Mouse (Mus musculus) neural tube, embryonic 10.5 days (tissue): ENCODE measurements around the gene Numbl.

ENCODE experiments used
- DNase-seq: peaks from one replicate; pipeline ENCODE4 v3.0.0-alpha.2; 2017; ENCODE audit warnings: low spot score; ENCODE audit errors: extremely low spot score

Numbl gene

GRCm38 (mm10) chr7:27251946-27252345 is 6.3 kb upstream of the Numbl start:
- DNase-seq = no peak

- no peak for DNase-seq
These were observed 2.5 kb upstream of the Numbl start for GRCm38 (mm10) chr7:27255721-27256120.

- DNase-seq = peak; percentile 34
These were observed 984 bp upstream of the Numbl start for GRCm38 (mm10) chr7:27257046-27257851.

- DNase-seq = peak; percentile 69
These were observed 405 bp upstream of the Numbl start for GRCm38 (mm10) chr7:27257852-27258204.

- no peak for DNase-seq
These were observed 1.1 kb downstream of the Numbl start for GRCm38 (mm10) chr7:27259271-27259721.

GRCm38 (mm10) chr7:27259771-27260170 is 1.5 kb downstream of the Numbl start:
- DNase-seq = no peak

GRCm38 (mm10) chr7:27260856-27261255 is 2.6 kb downstream of the Numbl start:
- no peak for DNase-seq

GRCm38 (mm10) chr7:27261888-27262287 is 3.7 kb downstream of the Numbl start:
- no peak for DNase-seq

- no peak for DNase-seq
These were observed 6.5 kb downstream of the Numbl start for GRCm38 (mm10) chr7:27264761-27265160.

- no peak for DNase-seq
These were observed 8.4 kb downstream of the Numbl start for GRCm38 (mm10) chr7:27266515-27267128.

GRCm38 (mm10) chr7:27271423-27271822 is 13.2 kb downstream of the Numbl start:
- no peak for DNase-seq

- peak; percentile 47 for DNase-seq
These were observed 15.6 kb downstream of the Numbl start for GRCm38 (mm10) chr7:27273739-27274351.

GRCm38 (mm10) chr7:27274916-27275315 is 16.7 kb downstream of the Numbl start:
- no peak for DNase-seq

- no peak for DNase-seq
These were observed 17.8 kb downstream of the Numbl start for GRCm38 (mm10) chr7:27276021-27276420.

GRCm38 (mm10) chr7:27277191-27277590 is 19.0 kb downstream of the Numbl start:
- DNase-seq = no peak

GRCm38 (mm10) chr7:27281717-27282116 is 23.5 kb downstream of the Numbl start:
- no peak for DNase-seq

GRCm38 (mm10) chr7:27282225-27282624 is 24.0 kb downstream of the Numbl start:
- DNase-seq = no peak

- peak; percentile 52 for DNase-seq
These were observed 26.8 kb downstream of the Numbl start for GRCm38 (mm10) chr7:27284865-27285697.

GRCm38 (mm10) chr7:27285698-27286066 is 27.4 kb downstream of the Numbl start:
- peak; percentile 77 for DNase-seq

GRCm38 (mm10) chr7:27288732-27289131 is 30.5 kb downstream of the Numbl start:
- DNase-seq = no peak

- DNase-seq = no peak
These were observed 32.3 kb downstream of the Numbl start for GRCm38 (mm10) chr7:27290555-27290954.
